ENCODE assay signal across 8 mouse cellular contexts in genomic region chr4:59036490-59037127, GRCm38 (mm10). TPM values are rescaled to one million over a fixed set of nuclear protein-coding genes. Genes with fewer than 3 reads are reported as not detected.
DNase-seq lines count a peak whose midpoint lies in the region; ATAC-seq and TF ChIP-seq lines count a peak whose summit lies in the region.

No protein-coding gene starts in this region.

- peak; percentile 88 for DNase-seq in brain, adult 2 months (ENCODE audit: low read depth, low spot score)
- DNase-seq in large intestine, adult 2 months (ENCODE audit: low read depth, low spot score) = peak; percentile 56
- DNase-seq in lung, embryonic 14.5 days = peak; percentile 90
- peak; percentile 31 to 63 for DNase-seq in thymus, adult 18-20 months

- peak; percentile 56 for ATAC-seq in CD4-positive, CD25-positive, alpha-beta regulatory T cell, adult 4 months
- no peak for ATAC-seq in heart, embryonic 14.5 days (ENCODE audit: insufficient number of reproducible peaks, insufficient read depth, low FRiP score, low read depth)
- ATAC-seq in lung, embryonic 14.5 days (ENCODE audit: insufficient read depth) = peak; percentile 53
- ATAC-seq in neutrophil, adult 5-6 weeks (ENCODE audit: extremely low read depth, insufficient number of reproducible peaks, low FRiP score, poor library complexity, severe bottlenecking) = peak; percentile 74

- H3K4me1 ChIP-seq in erythroblast, embryonic 14.5 days (ENCODE audit: control insufficient read depth) = peaks cover 27% of the 10 kb centered on the region
- peaks cover 4 to 5% of the 10 kb centered on the region in 2 experiments; a peak in 1 of 4 replicates for H3K4me1 ChIP-seq in heart, embryonic 14.5 days (ENCODE audit: control insufficient read depth in 2 of 2, insufficient read depth in 2 of 2, low read length in 2 of 2)
- 0 out of 2 replicates have a peak, but pooled peaks cover 4% of the 10 kb centered on the region for H3K4me1 ChIP-seq in lung, embryonic 14.5 days (ENCODE audit: insufficient read depth)

- peak overlapping the region; percentile 49 for H3K4me3 ChIP-seq in erythroblast, embryonic 14.5 days (replicated peaks)
- H3K4me3 ChIP-seq in heart, embryonic 14.5 days (ENCODE audit: control insufficient read depth in 1 of 2, insufficient read depth in 1 of 2, low read depth in 1 of 2, low read length in 2 of 2) = no peak overlapping the region
- no peak overlapping the region for H3K4me3 ChIP-seq in lung, embryonic 14.5 days (ENCODE audit: low read depth, low read length)

- peaks cover 5% of the 10 kb centered on the region for H3K36me3 ChIP-seq in erythroblast, embryonic 14.5 days (ENCODE audit: control insufficient read depth)
- H3K36me3 ChIP-seq in heart, embryonic 14.5 days (ENCODE audit: control insufficient read depth, insufficient read depth, low read length) = peaks cover 9% of the 10 kb centered on the region; the same call in 1 of the 2 replicates
- peaks cover 9% of the 10 kb centered on the region; the same call in 1 of the 2 replicates for H3K36me3 ChIP-seq in lung, embryonic 14.5 days (ENCODE audit: insufficient read depth)

- no peaks in the 10 kb centered on the region for H3K9me3 ChIP-seq in erythroblast, embryonic 14.5 days (ENCODE audit: control insufficient read depth, low read length)
- H3K9me3 ChIP-seq in heart, embryonic 14.5 days (ENCODE audit: control insufficient read depth, low read length) = peaks cover 3% of the 10 kb centered on the region; the same call in 1 of the 2 replicates
- no peaks in the 10 kb centered on the region for H3K9me3 ChIP-seq in lung, embryonic 14.5 days (ENCODE audit: low read depth, low read length)

- H3K27ac ChIP-seq in heart, embryonic 14.5 days (replicated peaks in 1 of 2; ENCODE audit: control insufficient read depth in 1 of 2, insufficient read depth in 1 of 2, low read depth in 2 of 2, low read length in 2 of 2) = no peak overlapping the region
- no peak overlapping the region for H3K27ac ChIP-seq in lung, embryonic 14.5 days (ENCODE audit: low read depth)

- 46% methylated on average over 13 of the region's 13 CpGs for WGBS in heart, embryonic 14.5 days
- 53% methylated on average over 13 of the region's 13 CpGs for WGBS in large intestine, adult 2 months
- 44% methylated on average over 13 of the region's 13 CpGs for WGBS in lung, embryonic 14.5 days

- H3K27me3 ChIP-seq in erythroblast, embryonic 14.5 days (ENCODE audit: control insufficient read depth) = no peaks in the 10 kb centered on the region
- no peaks in the 10 kb centered on the region for H3K27me3 ChIP-seq in heart, embryonic 14.5 days (ENCODE audit: control insufficient read depth, insufficient read depth, low read length)
- no peaks in the 10 kb centered on the region for H3K27me3 ChIP-seq in lung, embryonic 14.5 days (ENCODE audit: insufficient read depth, low read length)

- no peak overlapping the region for H3K9ac ChIP-seq in heart, embryonic 14.5 days (ENCODE audit: low read length)
- no peak overlapping the region; the same call in 1 of the 2 replicates for H3K9ac ChIP-seq in lung, embryonic 14.5 days

- peak overlapping the region; percentile 21; the same call in 1 of the 2 replicates for H3K4me2 ChIP-seq in heart, embryonic 14.5 days (ENCODE audit: low read length)
- H3K4me2 ChIP-seq in lung, embryonic 14.5 days = peak overlapping the region; percentile 74

- TF ChIP-seq CTCF in lung, embryonic 14.5 days (IDR thresholded peaks at IDR 0.05; ENCODE audit: low read depth) = peak; percentile 88

RNA-seq across cellular contexts. Expression of gene Gng10, which starts 1.7 kb away (rescaled TPM):
- 100 to 1,000 TPM; 105 to 116 TPM for polyA plus RNA-seq in CD4-positive, CD25-positive, alpha-beta regulatory T cell, adult 4 months (2017; shearing (Covaris generic))
- 0.38 and 0.59 TPM in 2 replicates for polyA plus RNA-seq in erythroblast, embryonic 14.5 days (2012)
- 31.5 and 47.5 TPM in 2 replicates for polyA plus RNA-seq in heart, embryonic 14.5 days (2014; fragmentation: Nextera tagmentation; extraction: Ambion mirVana)
- 13.0 and 15.0 TPM in 2 replicates for polyA plus RNA-seq in large intestine, adult 2 months (2012; rRNA removed)
- 123 and 137 TPM in 2 replicates for polyA plus RNA-seq in lung, embryonic 14.5 days (2014; fragmentation: Nextera tagmentation; extraction: Ambion mirVana)
- total RNA-seq in neutrophil, adult 5-6 weeks (2017) = 48.6 and 51.3 TPM in 2 replicates

RNA-seq across cellular contexts. Expression of gene Gm20503, which starts 33.6 kb away (rescaled TPM):
- polyA plus RNA-seq in CD4-positive, CD25-positive, alpha-beta regulatory T cell, adult 4 months (2017; shearing (Covaris generic)) = not detected
- polyA plus RNA-seq in erythroblast, embryonic 14.5 days (2012) = 0.41 TPM in 1 of 2 replicates, not detected in the other
- polyA plus RNA-seq in heart, embryonic 14.5 days (2014; fragmentation: Nextera tagmentation; extraction: Ambion mirVana) = 12.2 and 15.9 TPM in 2 replicates
- not detected in 2 replicates for polyA plus RNA-seq in large intestine, adult 2 months (2012; rRNA removed)
- 13.1 and 13.6 TPM in 2 replicates for polyA plus RNA-seq in lung, embryonic 14.5 days (2014; fragmentation: Nextera tagmentation; extraction: Ambion mirVana)
- total RNA-seq in neutrophil, adult 5-6 weeks (2017) = not detected in 2 replicates

RNA-seq across cellular contexts. Expression of gene Dnajc25, which starts 41.7 kb away (rescaled TPM):
- 1 to 10 TPM; 1.1 to 1.6 TPM for polyA plus RNA-seq in CD4-positive, CD25-positive, alpha-beta regulatory T cell, adult 4 months (2017; shearing (Covaris generic))
- polyA plus RNA-seq in erythroblast, embryonic 14.5 days (2012) = 0.13 and 0.32 TPM in 2 replicates
- polyA plus RNA-seq in heart, embryonic 14.5 days (2014; fragmentation: Nextera tagmentation; extraction: Ambion mirVana) = 13.7 and 15.9 TPM in 2 replicates
- polyA plus RNA-seq in large intestine, adult 2 months (2012; rRNA removed) = 2.4 and 4.0 TPM in 2 replicates
- polyA plus RNA-seq in lung, embryonic 14.5 days (2014; fragmentation: Nextera tagmentation; extraction: Ambion mirVana) = 12.1 and 14.8 TPM in 2 replicates
- total RNA-seq in neutrophil, adult 5-6 weeks (2017) = 6.6 and 8.6 TPM in 2 replicates

RNA-seq across cellular contexts. Expression of gene Ptgr1, which starts 49.7 kb away (rescaled TPM):
- under 1 TPM; 0.19 to 0.70 TPM for polyA plus RNA-seq in CD4-positive, CD25-positive, alpha-beta regulatory T cell, adult 4 months (2017; shearing (Covaris generic))
- polyA plus RNA-seq in erythroblast, embryonic 14.5 days (2012) = 0.04 and 0.10 TPM in 2 replicates
- polyA plus RNA-seq in heart, embryonic 14.5 days (2014; fragmentation: Nextera tagmentation; extraction: Ambion mirVana) = 10.1 and 10.7 TPM in 2 replicates
- 10.5 and 22.4 TPM in 2 replicates for polyA plus RNA-seq in large intestine, adult 2 months (2012; rRNA removed)
- 26.2 and 26.3 TPM in 2 replicates for polyA plus RNA-seq in lung, embryonic 14.5 days (2014; fragmentation: Nextera tagmentation; extraction: Ambion mirVana)
- 0.47 and 0.61 TPM in 2 replicates for total RNA-seq in neutrophil, adult 5-6 weeks (2017)
